Mouse (Mus musculus): ENCODE measurements around the gene Fhl2.

Gene Fhl2

GRCm38 (mm10) chr1:43108729-43109128, 88.1 kb downstream of the Fhl2 start:
- DNase-seq (ENCODE audit: low spot score), result no peak

GRCm38 (mm10) chr1:43098031-43098984, 98.5 kb downstream of the Fhl2 start, which contains the start of the genes Tgfbrap1 and AI597479:
Tgfbrap1 (minus strand) TSS chr1:43098637.
AI597479 (plus strand) TSS chr1:43098710.
- DNase-seq (ENCODE audit: low spot score), result peak; percentile 95

- no peak for DNase-seq (ENCODE audit: low spot score)
Measured at GRCm38 (mm10) chr1:43094206-43094605, 102.6 kb downstream of the Fhl2 start.

GRCm38 (mm10) chr1:43092056-43093015, 104.4 kb downstream of the Fhl2 start:
- peak; percentile 61 for DNase-seq (ENCODE audit: low spot score)

- no peak for DNase-seq (ENCODE audit: low spot score)
Measured at GRCm38 (mm10) chr1:43091306-43092055, 105.3 kb downstream of the Fhl2 start.

GRCm38 (mm10) chr1:43090418-43090817, 106.4 kb downstream of the Fhl2 start:
- no peak for DNase-seq (ENCODE audit: low spot score)

- DNase-seq (ENCODE audit: low spot score), result no peak
Measured at GRCm38 (mm10) chr1:43082946-43083345, 113.8 kb downstream of the Fhl2 start.

GRCm38 (mm10) chr1:43078124-43078523, 118.7 kb downstream of the Fhl2 start:
- DNase-seq (ENCODE audit: low spot score), result no peak

GRCm38 (mm10) chr1:43074791-43075190, 122.0 kb downstream of the Fhl2 start:
- DNase-seq (ENCODE audit: low spot score), result no peak

All from ovary, postnatal 10 days (tissue).